Mouse (Mus musculus) neural tube, embryonic 13.5 days (tissue): ENCODE measurements around the gene Atl1. TPM values are rescaled to one million over a fixed set of nuclear protein-coding genes. Genes with fewer than 3 reads are reported as not detected.

Experiments used
- ATAC-seq: fragments of 200-750 bp; cut with Nextera tagmentation; 2 replicates; pipeline ENCODE4 v1.8.0; 2017; ENCODE audit warnings: low read depth, mild to moderate bottlenecking, moderate TSS enrichment, moderate library complexity
- H3K27ac ChIP-seq: fragments of 300-500 bp; sonication (generic); replicated peaks from 2 replicates; pipeline ENCODE4 v1.5.1; 2015; ENCODE audit warnings: moderate library complexity, mild to moderate bottlenecking, inconsistent platforms
- H3K27me3 ChIP-seq: fragments of 300-500 bp; sonication (generic); 2 replicates; pipeline ENCODE4 v1.6.1; 2015; ENCODE audit warnings: mild to moderate bottlenecking, inconsistent platforms
- H3K36me3 ChIP-seq: fragments of 300-500 bp; sonication (generic); 2 replicates; pipeline ENCODE4 v1.6.1; 2015; ENCODE audit warnings: mild to moderate bottlenecking, inconsistent platforms
- H3K4me1 ChIP-seq: fragments of 300-500 bp; sonication (generic); replicated peaks from 2 replicates; pipeline ENCODE4 v1.6.1; 2015; ENCODE audit warnings: inconsistent platforms
- H3K4me2 ChIP-seq: fragments of 300-500 bp; sonication (generic); 2 replicates; pipeline ENCODE4 v1.6.1; 2015; ENCODE audit warnings: inconsistent platforms, mild to moderate bottlenecking, moderate library complexity
- H3K4me3 ChIP-seq: fragments of 300-500 bp; sonication (generic); 2 replicates; pipeline ENCODE4 v1.5.1; 2015; ENCODE audit warnings: mild to moderate bottlenecking, inconsistent platforms
- H3K9ac ChIP-seq: fragments of 300-500 bp; sonication (generic); 2 replicates; pipeline ENCODE4 v1.6.1; 2015; ENCODE audit warnings: moderate library complexity, mild to moderate bottlenecking, inconsistent platforms
- H3K9me3 ChIP-seq: fragments of 300-500 bp; sonication (generic); 2 replicates; pipeline ENCODE4 v1.6.1; 2016; ENCODE audit warnings: inconsistent platforms
- WGBS: fragments of 180-500 bp; shearing (Covaris S2); methylation state at CpG from one replicate; pipeline ENCODE4 v1.1.7; 2015; 5-methylcytosine and 5-hydroxymethylcytosine counted together
- polyA plus RNA-seq: library from polyadenylated mRNA; unstranded; fragments of >200 nt; fragmentation: Nextera tagmentation; extraction: Ambion mirVana; gene quantifications from 2 replicates; pipeline ENCODE4 v1.2.1, GENCODE M21; 2015

Gene Atl1
- polyA plus RNA-seq, 1 experiment from 2014 or later, result 115 TPM

GRCm38 (mm10) chr12:69963141-69963540 is 70.7 kb downstream of the Atl1 start:
- H3K4me2 ChIP-seq, result no peak overlapping the region
- no peaks in the 10 kb centered on the region for H3K9me3 ChIP-seq
- H3K9ac ChIP-seq, result no peak overlapping the region
- H3K27me3 ChIP-seq, result no peaks in the 10 kb centered on the region
- WGBS, result 94% methylated on average over 6 of the region's 6 CpGs
- H3K27ac ChIP-seq, result no peak overlapping the region
- H3K4me3 ChIP-seq, result no peak overlapping the region
- H3K4me1 ChIP-seq, result no peaks in the 10 kb centered on the region
- H3K36me3 ChIP-seq, result peaks cover 82% of the 10 kb centered on the region
- no peak for ATAC-seq

GRCm38 (mm10) chr12:69965644-69966043 is 73.2 kb downstream of the Atl1 start:
- H3K27me3 ChIP-seq, result no peaks in the 10 kb centered on the region
- 91% methylated on average over 3 of the region's 3 CpGs for WGBS
- H3K4me2 ChIP-seq, result no peak overlapping the region
- ATAC-seq, result no peak
- no peaks in the 10 kb centered on the region for H3K4me1 ChIP-seq
- no peaks in the 10 kb centered on the region for H3K9me3 ChIP-seq
- H3K9ac ChIP-seq, result no peak overlapping the region
- no peak overlapping the region for H3K4me3 ChIP-seq
- H3K27ac ChIP-seq, result no peak overlapping the region
- H3K36me3 ChIP-seq, result peaks cover 87% of the 10 kb centered on the region

DNA sequence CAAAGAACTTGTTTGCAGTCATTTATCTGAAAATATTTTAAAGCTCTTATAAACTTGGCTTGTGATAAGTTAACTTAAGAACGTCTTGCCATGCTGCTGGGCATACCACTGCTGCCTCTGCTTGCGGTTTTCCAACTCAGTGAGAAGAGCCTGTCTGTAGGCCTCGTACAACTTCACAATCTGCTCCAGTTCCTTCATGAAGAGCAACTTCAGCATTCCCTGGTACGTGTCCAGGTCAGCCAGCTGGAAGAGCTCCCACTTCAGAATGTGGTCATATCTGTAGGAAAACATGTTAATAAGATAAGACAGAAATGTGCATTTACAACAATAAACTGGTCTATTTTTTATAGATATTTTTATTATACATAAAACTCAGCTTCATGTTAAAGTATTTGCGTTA is 73.7 kb downstream of the Atl1 start:
- no peak overlapping the region for H3K27ac ChIP-seq
- H3K4me1 ChIP-seq, result no peaks in the 10 kb centered on the region
- no peaks in the 10 kb centered on the region for H3K9me3 ChIP-seq
- 92% methylated on average over 5 of the region's 5 CpGs for WGBS
- ATAC-seq, result no peak
- no peaks in the 10 kb centered on the region for H3K27me3 ChIP-seq
- no peak overlapping the region for H3K4me2 ChIP-seq
- H3K36me3 ChIP-seq, result peaks cover 88% of the 10 kb centered on the region
- no peak overlapping the region for H3K4me3 ChIP-seq
- no peak overlapping the region for H3K9ac ChIP-seq

GRCm38 (mm10) chr12:69967112-69967511 is 74.7 kb downstream of the Atl1 start:
- Histone ChIP-seq H3K4me3 (no peak overlapping the region), H3K9ac (no peak overlapping the region), H3K9me3 (no peaks in the 10 kb centered on the region), H3K27ac (no peak overlapping the region), H3K27me3 (no peaks in the 10 kb centered on the region), H3K36me3 (peaks cover 87% of the 10 kb centered on the region), H3K4me2 (no peak overlapping the region), H3K4me1 (no peaks in the 10 kb centered on the region)
- ATAC-seq, result no peak
- 93% methylated on average over 6 of the region's 6 CpGs for WGBS

- H3K36me3 ChIP-seq, result peaks cover 81% of the 10 kb centered on the region
- ATAC-seq, result no peak
- 78% methylated on average over 5 of the region's 5 CpGs for WGBS
Observed at GRCm38 (mm10) chr12:69968154-69968553, 75.7 kb downstream of the Atl1 start.

DNA sequence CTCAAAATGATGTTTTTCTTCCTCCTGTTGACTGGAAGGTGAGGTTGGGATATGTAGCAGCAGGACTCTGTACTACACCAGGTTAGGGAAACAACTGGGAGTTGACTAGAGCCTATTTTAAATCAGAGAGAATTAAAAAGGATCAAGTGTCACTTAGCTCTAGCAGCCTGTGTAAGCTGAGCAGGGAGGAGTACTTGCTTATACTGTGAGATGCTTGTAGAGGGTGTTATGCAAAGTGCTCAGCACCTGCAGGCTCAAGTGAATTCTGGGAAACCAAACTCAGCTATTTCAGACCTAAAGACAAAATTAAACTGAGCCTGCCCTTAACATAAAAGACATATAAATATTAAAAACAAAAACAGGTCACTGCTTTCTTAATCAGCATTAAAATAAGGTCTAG is 81.3 kb downstream of the Atl1 start:
- Histone ChIP-seq H3K4me1 (peaks cover 15% of the 10 kb centered on the region), H3K9ac (no peak overlapping the region), H3K4me3 (no peak overlapping the region), H3K27ac (no peak overlapping the region), H3K4me2 (no peak overlapping the region), H3K27me3 (no peaks in the 10 kb centered on the region), H3K9me3 (no peaks in the 10 kb centered on the region), H3K36me3 (peaks cover 39% of the 10 kb centered on the region)
- ATAC-seq, result no peak

More at GRCm38 (mm10) chr12:69968154-69968553, 75.7 kb downstream of the Atl1 start:
- Histone ChIP-seq H3K9me3 (no peaks in the 10 kb centered on the region), H3K4me2 (no peak overlapping the region), H3K27ac (no peak overlapping the region), H3K4me3 (no peak overlapping the region), H3K4me1 (no peaks in the 10 kb centered on the region), H3K27me3 (no peaks in the 10 kb centered on the region), H3K9ac (no peak overlapping the region)

DNA sequence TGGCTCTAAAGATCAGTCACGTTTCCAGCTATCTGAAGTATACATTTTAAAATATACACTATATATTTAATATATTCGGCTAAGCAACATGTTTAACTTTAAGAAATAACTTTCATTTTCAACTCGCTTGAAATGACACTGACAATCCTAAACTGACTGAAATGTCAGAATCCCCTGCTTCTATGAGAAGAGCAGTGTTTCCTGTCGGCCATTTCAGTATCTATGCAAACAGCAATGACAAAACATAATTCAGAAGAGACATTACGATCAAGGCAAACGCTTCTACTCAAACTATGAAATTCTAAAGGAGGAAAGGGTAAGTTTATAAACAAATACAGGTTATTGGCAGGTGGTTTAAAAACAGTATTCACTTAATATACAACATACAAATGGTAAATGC is 84.3 kb downstream of the Atl1 start:
- no peak for ATAC-seq
- peaks cover 21% of the 10 kb centered on the region for H3K4me1 ChIP-seq
- no peak overlapping the region for H3K4me2 ChIP-seq
- H3K9ac ChIP-seq, result no peak overlapping the region
- H3K27ac ChIP-seq, result no peak overlapping the region
- no peaks in the 10 kb centered on the region for H3K27me3 ChIP-seq
- no peaks in the 10 kb centered on the region for H3K9me3 ChIP-seq
- 89% methylated on average over 6 of the region's 6 CpGs for WGBS
- H3K36me3 ChIP-seq, result peaks cover 24% of the 10 kb centered on the region
- no peak overlapping the region for H3K4me3 ChIP-seq

- peak; percentile 50 for ATAC-seq
- H3K36me3 ChIP-seq, result peaks cover 28% of the 10 kb centered on the region
- 42% methylated on average over 9 of the region's 9 CpGs for WGBS
- H3K4me2 ChIP-seq, result no peak overlapping the region
- peak overlapping the region; percentile 28 for H3K27ac ChIP-seq
- peaks cover 29% of the 10 kb centered on the region for H3K4me1 ChIP-seq
- no peak overlapping the region for H3K9ac ChIP-seq
- no peaks in the 10 kb centered on the region for H3K27me3 ChIP-seq
- H3K4me3 ChIP-seq, result no peak overlapping the region
- no peaks in the 10 kb centered on the region for H3K9me3 ChIP-seq
Observed at GRCm38 (mm10) chr12:69977376-69977998, 85.1 kb downstream of the Atl1 start.

- no peak for ATAC-seq
- 72% methylated on average over 5 of the region's 5 CpGs for WGBS
- H3K4me2 ChIP-seq, result no peak overlapping the region
- no peak overlapping the region for H3K27ac ChIP-seq
- no peaks in the 10 kb centered on the region for H3K27me3 ChIP-seq
- peaks cover 42% of the 10 kb centered on the region for H3K36me3 ChIP-seq
- no peaks in the 10 kb centered on the region for H3K9me3 ChIP-seq
- H3K4me1 ChIP-seq, result peaks cover 48% of the 10 kb centered on the region
- no peak overlapping the region for H3K9ac ChIP-seq
- no peak overlapping the region for H3K4me3 ChIP-seq
Observed at GRCm38 (mm10) chr12:69982874-69983273, 90.5 kb downstream of the Atl1 start.

DNA sequence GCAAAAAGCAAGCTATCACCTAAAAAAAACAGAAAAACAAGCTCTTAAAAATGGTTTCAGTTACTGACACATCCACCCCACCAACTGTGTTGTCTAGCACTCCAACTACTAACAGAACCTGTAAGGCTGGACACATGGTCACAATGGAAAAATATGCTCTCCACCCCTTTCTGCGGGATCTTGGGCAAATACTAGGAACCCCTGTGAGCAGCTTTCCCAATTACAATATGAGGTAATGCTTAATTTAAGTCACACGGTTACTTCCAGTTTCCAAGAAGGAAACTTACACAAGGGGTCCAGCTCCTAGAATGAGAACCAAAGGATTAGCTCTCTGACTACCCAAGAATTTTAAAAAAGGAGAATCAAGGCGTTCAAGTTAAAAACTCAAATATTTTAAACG is 93.1 kb downstream of the Atl1 start:
- Histone ChIP-seq H3K36me3 (peaks cover 36% of the 10 kb centered on the region), H3K4me1 (peaks cover 38% of the 10 kb centered on the region), H3K9me3 (no peaks in the 10 kb centered on the region), H3K27ac (no peak overlapping the region), H3K4me3 (peak overlapping the region; percentile 91), H3K27me3 (no peaks in the 10 kb centered on the region), H3K9ac (peak overlapping the region; percentile 91), H3K4me2 (peak overlapping the region; percentile 70)
- WGBS, result 45% methylated on average over 4 of the region's 4 CpGs
- no peak for ATAC-seq

DNA sequence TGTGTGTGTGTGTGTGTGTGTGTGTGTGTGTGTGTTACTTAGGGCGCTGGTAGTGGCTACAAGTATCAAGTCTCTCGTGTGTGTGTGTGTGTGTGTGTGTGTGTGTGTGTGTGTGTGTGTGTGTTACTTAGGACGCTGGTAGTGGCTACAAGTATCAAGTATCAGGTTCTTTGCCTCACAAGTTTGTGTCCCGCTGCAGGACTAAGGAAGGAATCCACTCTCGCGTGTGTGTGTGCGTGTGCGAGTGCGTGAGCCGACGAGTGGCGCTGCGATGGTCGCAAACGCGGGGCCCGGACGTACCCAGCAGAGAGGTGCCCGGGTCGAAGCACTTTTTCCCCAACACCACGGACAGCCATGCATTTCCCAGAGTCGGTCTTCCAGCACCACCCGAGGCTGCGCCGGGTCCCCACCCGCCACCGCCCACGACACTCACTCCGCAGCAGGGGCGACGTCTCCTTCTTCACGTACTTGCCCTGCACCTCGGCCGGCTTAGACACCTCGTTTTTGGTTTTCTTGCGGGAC is 93.9 kb downstream of the Atl1 start:
- Histone ChIP-seq H3K9me3 (no peaks in the 10 kb centered on the region), H3K36me3 (peaks cover 29% of the 10 kb centered on the region), H3K4me3 (peak overlapping the region; percentile 91), H3K9ac (peak overlapping the region; percentile 91), H3K27me3 (no peaks in the 10 kb centered on the region), H3K4me1 (peaks cover 38% of the 10 kb centered on the region), H3K27ac (peak overlapping the region; percentile 93), H3K4me2 (peak overlapping the region; percentile 70)
- WGBS, result under 1% methylated on average over 33 of the region's 36 CpGs
- ATAC-seq, result peak; percentile 60

- peak; percentile 94 for ATAC-seq
- Histone ChIP-seq H3K4me1 (peaks cover 34% of the 10 kb centered on the region), H3K4me3 (peak within 1 kb of the TSS; percentile 91), H3K9ac (peak within 1 kb of the TSS; percentile 91), H3K4me2 (peak within 1 kb of the TSS; percentile 70), H3K27ac (peak within 1 kb of the TSS; percentile 93), H3K36me3 (peaks cover 24% of the 10 kb centered on the region), H3K9me3 (no peaks in the 10 kb centered on the region), H3K27me3 (no peaks in the 10 kb centered on the region)
- under 1% methylated on average over 86 of the region's 102 CpGs for WGBS
Observed at GRCm38 (mm10) chr12:69986786-69987497, 94.5 kb downstream of the Atl1 start, which contains the start of gene Sav1. Sav1 (minus strand) TSS chr12:69987002.
